Mouse (Mus musculus) yolk sac, embryonic 10.5 days (tissue): ENCODE measurements around the gene Mri1.
A peak's percentile ranks its signal among the peaks of the same experiment; 100 is the strongest.

Source experiments
- DNase-seq: peaks from one replicate; pipeline ENCODE4 v3.0.0-alpha.2; 2017; ENCODE audit warnings: low spot score

The Mri1 gene

DNA sequence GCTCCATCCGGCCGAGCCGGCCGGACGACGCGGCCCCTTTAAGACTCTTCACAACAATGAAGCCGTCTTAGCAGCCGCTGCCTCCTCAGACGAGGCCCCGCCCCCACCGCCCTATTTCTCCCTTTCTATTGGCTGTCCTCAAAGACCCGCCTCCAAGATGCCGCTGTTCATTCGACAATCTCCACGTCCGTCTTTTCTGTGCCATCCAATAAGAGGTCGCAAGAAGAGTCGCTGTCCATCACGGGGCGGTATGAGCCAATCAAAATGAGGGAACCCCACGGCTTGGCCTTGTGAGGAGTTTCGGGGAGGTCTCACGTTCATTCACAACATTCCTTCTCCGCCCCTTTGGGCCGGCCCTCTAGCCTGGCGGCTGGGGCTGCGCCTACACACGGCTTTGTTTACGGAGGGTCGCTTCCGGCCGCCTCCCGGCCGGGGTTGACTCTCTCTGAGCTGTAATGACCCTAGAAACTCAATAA is 20.1 kb downstream of the Mri1 start, which contains the start of gene Zswim4:
Zswim4 (minus strand) TSS at position 58 of the 476 bp plus-strand sequence.
- DNase-seq = peak; percentile 99

DNA sequence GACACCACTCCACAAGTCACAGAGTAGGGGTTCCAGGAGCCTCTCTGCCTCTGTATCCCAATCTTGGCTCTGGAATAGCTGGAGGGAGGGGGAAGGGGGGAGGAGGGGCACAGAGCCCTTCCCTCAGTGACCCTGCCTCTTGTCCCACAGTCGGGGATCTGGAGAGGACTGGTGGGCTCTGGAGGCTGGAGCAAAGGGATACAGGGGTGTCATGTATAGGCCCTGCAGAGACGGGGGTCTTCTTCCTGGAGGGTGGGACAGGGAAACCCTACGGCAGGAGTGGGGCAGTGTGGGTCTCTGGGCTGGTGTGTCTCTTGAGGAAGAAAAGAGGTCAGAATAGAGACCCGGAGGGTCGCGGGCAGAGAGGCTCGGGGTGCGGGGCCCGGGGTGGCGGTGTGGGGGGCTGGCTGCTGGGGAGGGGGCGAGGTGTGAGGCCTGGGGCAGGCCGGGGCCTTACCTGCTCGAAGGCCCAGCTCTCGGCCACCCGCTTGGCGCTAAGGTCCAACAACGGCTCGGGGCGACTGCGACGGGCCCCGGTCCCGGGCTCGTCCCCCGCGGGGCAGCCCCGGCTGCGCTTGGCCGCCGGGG is 20.6 kb downstream of the Mri1 start:
- DNase-seq = peak; percentile 18

DNA sequence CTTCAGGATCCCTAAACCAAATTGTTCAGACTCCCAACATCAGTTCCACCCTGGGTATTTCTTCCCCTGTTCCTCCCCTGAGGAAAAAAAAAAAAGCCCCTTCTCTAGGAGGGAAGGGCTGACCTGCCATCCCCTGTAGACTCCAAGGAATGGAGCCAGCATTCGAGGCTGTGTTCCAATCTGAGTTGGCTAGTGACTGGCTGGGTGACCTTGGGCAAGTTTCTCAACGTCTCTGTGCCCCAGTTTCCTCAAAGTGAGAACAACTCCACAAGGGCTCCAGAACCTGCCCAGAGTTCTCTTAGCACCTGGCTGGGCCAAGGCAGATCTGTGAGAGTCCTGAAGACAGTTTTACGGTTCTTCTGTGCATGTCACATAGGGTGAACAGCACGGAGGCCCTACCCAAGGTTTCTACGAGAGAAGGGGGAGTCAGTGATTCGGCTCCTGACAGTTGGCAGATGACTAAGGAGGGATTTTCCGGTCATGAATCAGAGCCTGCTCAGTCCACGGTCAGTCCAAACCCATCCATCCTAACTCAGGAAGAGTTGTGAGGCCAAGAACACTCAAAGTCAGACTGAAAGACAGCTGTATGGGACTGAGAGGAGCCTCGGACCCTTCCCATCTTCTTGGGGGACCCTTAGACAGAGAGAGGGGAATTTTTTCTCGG is 21.2 kb downstream of the Mri1 start:
- DNase-seq = no peak

DNA sequence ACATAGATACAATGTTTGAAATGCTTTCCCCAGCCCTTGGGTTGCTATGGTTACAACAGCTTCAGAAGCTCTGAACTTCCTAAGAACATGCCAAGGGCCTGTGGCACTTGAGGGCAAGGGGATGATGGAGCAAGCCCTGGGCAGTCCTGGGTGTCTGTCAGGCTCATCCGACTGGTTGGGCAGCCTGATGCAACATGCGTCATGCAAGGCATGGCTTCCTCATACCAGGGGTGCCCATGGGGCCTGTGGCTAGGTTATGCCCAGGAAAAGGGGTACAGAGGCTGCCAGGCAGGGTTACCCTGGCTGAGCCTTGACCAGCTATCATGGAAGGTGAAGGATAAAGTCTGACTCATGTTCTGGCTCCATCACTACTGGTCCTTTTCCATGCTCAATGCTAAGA is 24.1 kb downstream of the Mri1 start:
- DNase-seq = no peak

GRCm38 (mm10) chr8:84230735-84231134 is 26.4 kb downstream of the Mri1 start:
- no peak for DNase-seq

GRCm38 (mm10) chr8:84223322-84224029 is 33.6 kb downstream of the Mri1 start:
- DNase-seq = no peak

GRCm38 (mm10) chr8:84222566-84223165 is 34.5 kb downstream of the Mri1 start:
- no peak for DNase-seq

GRCm38 (mm10) chr8:84220105-84220504 is 37.0 kb downstream of the Mri1 start:
- no peak for DNase-seq

GRCm38 (mm10) chr8:84218143-84218542 is 39.0 kb downstream of the Mri1 start:
- DNase-seq = no peak

GRCm38 (mm10) chr8:84217206-84217605 is 39.9 kb downstream of the Mri1 start:
- no peak for DNase-seq

DNA sequence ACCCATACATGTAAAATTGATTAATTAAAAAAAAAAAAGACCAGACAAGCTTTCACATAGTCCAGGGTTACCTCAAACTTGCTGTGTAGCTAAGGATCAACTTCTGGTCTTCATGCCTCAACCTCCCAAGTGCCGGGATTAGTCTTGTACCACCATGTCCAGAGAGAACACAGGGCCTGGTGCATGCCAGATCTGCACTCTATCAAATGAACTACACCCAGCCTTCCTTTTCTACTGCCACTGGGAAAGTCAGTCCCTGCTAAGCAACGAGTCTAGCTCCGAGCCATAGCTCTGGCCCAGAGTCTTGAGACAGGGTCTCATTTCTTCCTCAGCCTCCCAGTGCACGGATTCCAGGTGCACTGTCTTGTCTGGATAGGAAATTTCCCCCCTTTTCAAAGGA is 43.8 kb downstream of the Mri1 start:
- DNase-seq = no peak

GRCm38 (mm10) chr8:84211881-84212563 is 45.1 kb downstream of the Mri1 start:
- DNase-seq = no peak

GRCm38 (mm10) chr8:84211202-84211601 is 45.9 kb downstream of the Mri1 start:
- DNase-seq = no peak

DNA sequence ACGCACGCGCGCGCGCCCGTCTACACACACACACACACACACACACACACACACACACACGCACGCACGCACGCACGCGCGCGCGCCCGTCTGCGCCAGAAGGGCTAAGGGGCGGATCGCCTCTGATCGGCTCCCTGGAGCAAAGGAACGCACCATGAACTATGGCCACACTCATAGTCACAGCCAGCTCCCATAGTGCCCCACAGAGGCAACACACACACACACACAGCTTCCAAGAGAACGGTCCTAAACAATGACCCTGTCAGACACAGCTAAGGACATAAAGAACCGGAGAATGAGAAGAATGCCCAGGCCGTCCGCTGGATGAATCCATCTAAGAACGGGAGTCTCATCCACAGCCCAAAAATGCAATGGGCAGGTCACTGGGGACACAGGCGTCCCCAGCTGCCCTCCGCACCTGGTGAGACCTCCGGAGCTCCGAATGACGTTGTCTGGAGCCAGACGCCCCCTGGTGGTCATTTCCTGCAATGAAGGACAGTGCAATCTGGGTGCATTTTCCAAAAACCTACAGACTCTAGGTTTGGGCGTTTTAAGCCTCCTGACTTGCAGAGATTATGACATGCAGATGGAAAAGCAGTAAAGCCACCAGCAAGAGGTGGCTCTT is 46.8 kb downstream of the Mri1 start:
- DNase-seq = peak; percentile 71

DNA sequence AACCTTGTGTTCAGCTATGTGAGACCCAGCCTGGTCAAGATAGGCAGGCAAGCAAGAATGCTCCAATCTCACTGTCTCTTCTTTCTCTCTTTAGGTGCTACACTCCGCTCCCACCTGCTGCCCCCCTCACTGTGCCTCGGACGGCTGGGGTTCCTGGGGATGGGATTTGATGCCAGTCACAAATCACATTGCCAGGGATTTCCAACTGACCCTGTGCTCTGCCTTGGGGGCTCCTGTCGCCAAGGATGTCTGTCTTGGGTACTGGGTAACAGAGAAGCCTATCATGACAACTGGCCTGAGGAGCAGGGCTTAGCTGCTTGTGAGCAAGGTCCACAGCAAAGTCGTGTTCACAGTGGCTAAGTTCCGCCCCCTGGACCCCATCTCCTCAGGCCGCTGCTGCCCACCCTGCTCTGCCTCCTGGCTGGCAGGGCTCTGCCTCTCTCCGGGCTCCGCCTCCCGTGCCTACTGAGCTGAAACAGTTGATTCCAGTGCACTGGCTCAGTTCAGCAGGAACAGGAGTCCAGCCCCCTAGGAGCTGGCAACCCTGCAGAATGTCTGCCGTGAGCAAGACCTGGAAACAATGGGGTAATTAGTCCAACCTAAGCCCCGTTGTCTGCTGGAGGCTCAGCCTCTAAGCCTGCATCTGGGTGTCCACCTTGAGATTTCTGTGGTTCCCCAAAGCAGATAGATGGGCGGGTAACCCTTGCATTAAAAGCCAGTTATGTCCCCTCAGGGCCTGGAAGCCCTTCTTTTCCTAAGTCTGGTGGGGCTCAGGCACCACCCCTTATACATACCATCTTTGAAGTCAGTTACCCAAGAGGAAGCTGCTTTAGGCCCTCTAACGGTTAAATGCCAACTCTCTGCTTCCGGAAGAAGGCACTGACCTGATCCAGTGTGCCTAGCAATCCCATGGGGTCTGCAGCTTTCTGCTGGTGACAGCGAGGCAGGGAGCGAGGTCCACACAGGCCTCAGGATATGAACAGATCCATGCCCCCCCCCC is 48.4 kb downstream of the Mri1 start:
- DNase-seq = no peak

- no peak for DNase-seq
Observed at GRCm38 (mm10) chr8:84207811-84208210, 49.3 kb downstream of the Mri1 start.

- no peak for DNase-seq
Observed at GRCm38 (mm10) chr8:84206666-84207065, 50.5 kb downstream of the Mri1 start.

- DNase-seq = no peak
Observed at GRCm38 (mm10) chr8:84205073-84205472, 52.1 kb downstream of the Mri1 start.

DNA sequence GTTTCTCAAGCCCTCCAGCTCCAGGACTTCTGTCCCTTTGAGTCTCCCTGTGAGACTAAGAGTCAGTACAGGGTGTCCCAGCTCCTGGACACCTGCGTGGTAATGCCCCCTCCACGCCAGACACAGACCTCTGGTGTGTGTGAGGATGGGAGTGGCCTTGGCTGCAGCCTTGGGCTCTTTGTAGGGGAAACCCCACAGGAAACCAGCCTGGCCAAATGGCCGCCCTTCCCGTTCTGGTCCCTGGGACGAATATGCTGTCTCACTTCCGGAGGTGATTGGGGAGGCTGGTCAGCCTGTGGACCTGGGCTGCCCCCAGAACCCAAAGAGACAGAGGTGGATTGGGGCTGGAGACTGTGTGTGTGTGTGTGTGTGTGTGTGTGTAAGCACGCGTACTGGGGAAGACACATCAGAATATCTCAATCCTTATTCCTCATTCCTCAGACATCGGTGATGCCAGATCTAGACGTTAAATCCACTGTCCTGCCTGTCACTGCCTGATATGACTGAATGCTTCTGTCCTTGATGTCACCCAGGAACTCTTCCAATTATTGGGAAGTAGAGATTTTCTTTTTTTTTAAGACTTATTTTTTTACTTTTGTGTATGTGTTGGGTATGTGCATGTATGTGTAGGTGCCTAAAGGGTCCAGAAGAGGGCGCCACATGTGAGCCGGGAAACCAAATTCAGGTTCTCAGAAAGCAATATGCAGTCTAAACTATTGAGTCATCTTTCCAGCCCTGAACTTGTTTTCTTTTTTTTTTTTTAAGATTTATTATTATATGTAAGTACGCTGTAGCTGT is 53.0 kb downstream of the Mri1 start:
- no peak for DNase-seq
